Mouse (Mus musculus): ENCODE results near the gene Aacs.

Aacs gene

GRCm38 (mm10) chr5:125533225-125533900 lies 57.7 kb downstream of the Aacs start:
- no peak for DNase-seq (ENCODE audit: low spot score)

GRCm38 (mm10) chr5:125534168-125534610 lies 58.6 kb downstream of the Aacs start:
- no peak for DNase-seq (ENCODE audit: low spot score)

DNA sequence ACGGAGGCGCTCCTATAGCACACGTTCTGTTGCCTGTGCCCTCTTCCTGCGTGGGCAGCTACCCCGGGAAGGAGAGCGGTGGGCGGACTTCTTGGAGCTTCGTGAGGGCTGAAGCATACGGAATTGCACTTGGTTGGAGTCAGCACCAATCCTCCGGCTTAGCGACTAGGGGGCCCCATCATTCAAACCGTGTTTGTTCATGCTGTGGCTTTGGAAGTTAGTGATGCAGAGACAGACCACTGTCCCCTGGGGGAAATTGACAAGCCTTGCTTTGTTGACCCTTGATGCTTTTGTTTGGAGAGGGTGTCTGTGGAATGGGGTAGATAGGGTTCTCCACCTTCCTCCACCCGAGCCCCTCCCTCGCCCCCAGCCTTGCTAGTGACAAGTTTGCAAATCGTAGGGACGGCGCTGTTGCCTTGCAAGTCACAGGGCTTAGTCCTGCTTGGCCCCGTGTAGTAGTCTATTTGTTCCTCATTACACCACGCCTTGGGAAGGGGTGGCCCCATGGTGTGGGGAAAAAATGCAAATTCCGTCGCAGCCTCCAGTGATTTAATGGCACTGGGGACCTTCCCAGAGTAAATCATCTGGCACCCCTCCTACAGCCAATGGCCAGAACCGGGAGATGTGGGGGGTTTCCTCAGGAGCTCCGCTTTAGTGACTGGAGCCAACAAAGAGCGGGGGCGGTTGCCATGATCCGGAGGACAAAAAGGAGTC lies 59.2 kb downstream of the Aacs start:
- no peak for DNase-seq (ENCODE audit: low spot score)

- no peak for DNase-seq (ENCODE audit: low spot score)
Observed at GRCm38 (mm10) chr5:125545090-125545489, 69.5 kb downstream of the Aacs start.

- no peak for DNase-seq (ENCODE audit: low spot score)
Observed at GRCm38 (mm10) chr5:125546293-125546692, 70.7 kb downstream of the Aacs start.

DNA sequence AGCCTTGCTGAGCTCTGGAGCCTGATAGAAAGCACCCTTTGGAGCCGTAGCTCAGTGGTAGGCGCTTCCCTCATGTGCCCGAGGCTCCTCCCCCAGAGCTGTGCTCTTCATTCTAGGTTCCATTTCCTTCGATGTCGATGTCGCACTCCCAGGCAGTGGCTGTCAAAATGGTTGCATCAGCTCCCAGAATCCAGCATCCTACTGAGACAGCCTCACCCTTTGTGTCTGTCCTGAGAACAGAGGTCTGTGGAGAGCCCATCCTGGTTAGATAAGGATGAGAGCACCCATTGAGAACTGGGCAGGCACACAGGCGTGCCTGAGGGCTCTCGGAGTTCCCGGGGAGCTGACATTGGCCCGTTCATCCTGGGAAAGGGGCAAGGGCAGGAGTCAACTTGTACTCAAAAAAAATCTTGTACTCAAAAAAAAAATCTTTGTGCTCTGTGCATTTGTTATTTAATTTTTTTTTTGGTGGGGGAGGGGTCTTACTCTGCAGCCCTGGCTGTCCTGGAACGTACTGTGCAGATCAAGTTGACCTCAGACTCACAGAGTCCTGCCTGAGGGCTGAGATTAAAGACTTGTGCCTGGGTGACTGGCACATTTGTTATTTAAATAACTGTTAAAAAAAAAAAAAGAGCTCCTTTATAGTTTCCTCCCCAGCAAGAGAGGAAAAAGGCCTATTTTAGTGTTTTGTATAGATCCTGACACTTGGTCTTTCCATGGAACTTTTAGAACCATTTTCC lies 74.3 kb downstream of the Aacs start:
- DNase-seq (ENCODE audit: low spot score), result no peak

GRCm38 (mm10) chr5:125555732-125556131 lies 80.1 kb downstream of the Aacs start:
- no peak for DNase-seq (ENCODE audit: low spot score)

DNA sequence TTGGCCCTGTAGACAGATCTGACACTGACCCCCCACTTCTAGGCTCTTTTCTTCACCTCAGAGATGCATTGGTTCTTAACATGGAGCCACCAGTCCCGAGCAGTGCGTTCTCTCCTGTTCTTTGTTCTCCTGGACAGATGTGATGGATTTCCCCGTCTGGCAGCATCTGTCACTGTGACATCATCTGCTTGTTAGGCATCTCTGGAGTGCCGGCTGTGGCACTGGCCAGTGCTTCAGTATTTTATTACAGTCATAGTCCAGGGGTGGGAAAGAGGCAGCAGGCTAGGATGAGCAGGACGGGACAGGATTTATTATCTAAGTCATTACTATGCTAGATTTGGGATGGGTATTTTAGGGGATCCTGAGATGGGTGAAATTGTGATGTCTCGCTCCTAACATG lies 87.9 kb downstream of the Aacs start:
- no peak for DNase-seq (ENCODE audit: low spot score)

DNA sequence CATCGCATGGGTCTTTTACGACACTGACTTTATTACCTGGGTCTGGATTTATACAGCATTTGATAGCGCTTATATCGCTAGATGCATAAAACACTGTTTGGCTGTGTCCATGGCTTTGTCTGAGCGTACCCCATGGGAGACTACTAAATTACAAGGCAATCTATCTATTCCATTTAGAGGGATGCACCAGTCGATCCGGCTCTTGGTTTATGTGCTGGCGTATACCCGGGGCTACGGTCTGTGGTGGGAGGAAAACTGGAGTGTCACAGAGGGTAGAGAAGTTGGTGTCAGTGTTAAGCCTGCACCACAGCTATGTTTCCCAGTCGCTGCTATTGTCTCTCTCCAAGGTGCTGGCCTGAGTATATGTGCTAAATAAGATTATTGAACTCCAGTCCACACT lies 90.1 kb downstream of the Aacs start:
- no peak for DNase-seq (ENCODE audit: low spot score)

All from ovary, postnatal 10 days (tissue).